Mouse (Mus musculus) left cerebral cortex, postnatal 14 days (tissue): ENCODE data around the gene Iqsec1. TPM values are rescaled to one million over a fixed set of nuclear protein-coding genes. Genes with fewer than 3 reads are reported as not detected.

ENCODE experiments used
- DNase-seq, 2 experiments: peaks; one replicate each; pipeline ENCODE4 v3.0.0; 2021 to 2022; ENCODE audit warnings: low spot score in 2 of 2, mixed read lengths in 1 of 2
- intact Hi-C: fragments of 180-260 bp; cut with DNase I; formaldehyde crosslinking; loops from one replicate; pipeline ENCODE4 v1.15.1; 2025
- long read RNA-seq, 2 experiments: library from polyadenylated mRNA; stranded (forward); transcript quantifications; one replicate each; pipeline ENCODE4 v2.0.0; 2021
- total RNA-seq, 2 experiments: library from RNA; stranded (reverse); gene quantifications; 2 replicates each; pipeline ENCODE4 v1.2.3; 2021

The Iqsec1 gene
- 100 to 1,000 TPM; 246 to 274 TPM for total RNA-seq
- long read RNA-seq, experiment 1, transcript Iqsec1-210 (16 exons, 3,500 nt) = minor isoform, 8 of 55 reads
- long read RNA-seq, experiment 1, transcript Iqsec1-208 (1 exons, 2,691 nt) = major isoform, 22 of 55 reads
- long read RNA-seq, experiment 1, partial matches to known transcripts = 13 of 55 reads
- long read RNA-seq, experiment 1, other reads (novel, unspliced or antisense) = 12 of 55 reads
- long read RNA-seq, experiment 2, transcript Iqsec1-210 (16 exons, 3,500 nt) = minor isoform, 5 of 68 reads
- long read RNA-seq, experiment 2, transcript Iqsec1-208 (1 exons, 2,691 nt) = major isoform, 28 of 68 reads
- long read RNA-seq, experiment 2, partial matches to known transcripts = 15 of 68 reads
- long read RNA-seq, experiment 2, other reads (novel, unspliced or antisense) = 20 of 68 reads

DNA sequence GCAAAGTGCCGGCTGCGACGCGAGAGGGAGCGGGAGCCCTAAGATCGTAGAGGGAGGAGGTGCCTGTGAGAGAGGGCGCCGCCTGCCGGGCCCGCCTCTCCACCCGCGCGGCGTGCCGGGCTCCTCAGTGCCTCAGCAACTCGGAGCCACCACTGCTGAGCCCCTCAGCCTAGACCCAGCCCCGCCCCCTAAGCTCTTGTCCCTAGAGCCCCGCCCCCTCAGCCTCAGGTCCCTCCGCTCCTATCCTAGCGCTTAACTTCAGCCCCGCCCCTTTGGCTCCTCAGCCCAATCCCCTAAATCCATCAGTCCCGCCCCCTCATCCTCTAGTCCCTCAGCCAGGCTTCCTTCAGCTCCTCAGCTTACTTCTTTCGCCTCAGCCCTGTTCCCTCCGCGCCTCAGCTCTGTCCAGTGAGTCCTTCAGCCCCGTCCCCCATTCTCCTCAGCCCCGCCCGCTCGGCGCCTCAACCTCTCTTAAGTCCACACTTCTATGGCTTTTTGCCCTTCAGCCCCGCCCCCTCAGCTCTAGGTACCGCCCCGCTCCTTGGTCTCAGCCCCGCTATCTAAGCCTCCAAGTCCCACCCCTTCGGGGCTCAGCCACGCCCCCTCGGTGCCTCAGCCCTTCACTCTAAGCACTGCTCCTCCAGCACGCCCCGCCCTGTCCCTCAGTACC is at the start of gene Iqsec1:
Iqsec1 (minus strand) TSS at position 38 of the 670 bp plus-strand sequence.
- DNase-seq = peak; percentile 83 to 93
- intact Hi-C loops = loop anchor here (5.0 kb wide), 2 partner anchors 106 to 171 kb away; no protein-coding TSS in a partner anchor

DNA sequence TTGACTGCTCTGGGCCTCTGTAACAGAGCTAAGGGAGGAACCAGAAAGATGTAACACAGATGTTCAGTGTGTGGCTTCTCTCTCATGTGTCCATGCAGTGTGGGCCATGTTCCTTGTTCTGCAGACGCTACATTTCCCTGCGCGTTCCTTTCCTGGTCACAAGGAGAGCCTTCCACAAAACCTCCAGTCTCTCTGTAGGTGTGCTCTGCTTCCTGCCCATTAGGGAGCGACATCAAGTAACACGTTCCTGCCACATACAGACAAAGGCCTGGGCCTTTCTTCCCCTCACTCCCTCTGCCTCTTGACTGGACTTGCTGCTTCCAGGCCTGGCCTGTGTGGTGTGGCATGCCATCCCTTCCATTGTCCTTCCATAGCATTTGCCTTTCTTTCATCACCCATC is 39.8 kb upstream of the Iqsec1 start:
- intact Hi-C loops = no loop called here
- DNase-seq = no peak

DNA sequence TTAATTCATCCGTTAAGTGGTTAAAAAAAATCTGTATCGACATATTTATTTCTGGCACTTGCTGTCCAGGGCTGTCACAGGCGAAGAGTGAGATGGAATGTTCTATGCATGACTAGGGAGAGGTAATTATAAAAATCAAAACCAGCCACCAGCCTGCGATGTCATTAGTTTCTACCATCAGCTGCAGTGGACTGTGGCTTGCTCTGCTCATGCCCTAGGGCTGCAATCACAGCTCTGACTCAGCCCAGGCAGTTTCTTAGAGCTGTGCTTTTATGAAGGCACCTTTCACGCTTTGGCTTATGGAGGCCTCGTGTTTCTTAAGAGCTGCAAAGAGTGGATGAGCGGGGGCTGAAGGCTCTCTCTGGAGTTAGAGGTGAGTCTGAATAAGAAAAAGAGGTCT is 32.3 kb upstream of the Iqsec1 start:
- intact Hi-C loops = no loop called here
- DNase-seq = no peak

- intact Hi-C loops = no loop called here
These were observed 28.2 kb upstream of the Iqsec1 start for GRCm38 (mm10) chr6:91016600-91017230.

DNA sequence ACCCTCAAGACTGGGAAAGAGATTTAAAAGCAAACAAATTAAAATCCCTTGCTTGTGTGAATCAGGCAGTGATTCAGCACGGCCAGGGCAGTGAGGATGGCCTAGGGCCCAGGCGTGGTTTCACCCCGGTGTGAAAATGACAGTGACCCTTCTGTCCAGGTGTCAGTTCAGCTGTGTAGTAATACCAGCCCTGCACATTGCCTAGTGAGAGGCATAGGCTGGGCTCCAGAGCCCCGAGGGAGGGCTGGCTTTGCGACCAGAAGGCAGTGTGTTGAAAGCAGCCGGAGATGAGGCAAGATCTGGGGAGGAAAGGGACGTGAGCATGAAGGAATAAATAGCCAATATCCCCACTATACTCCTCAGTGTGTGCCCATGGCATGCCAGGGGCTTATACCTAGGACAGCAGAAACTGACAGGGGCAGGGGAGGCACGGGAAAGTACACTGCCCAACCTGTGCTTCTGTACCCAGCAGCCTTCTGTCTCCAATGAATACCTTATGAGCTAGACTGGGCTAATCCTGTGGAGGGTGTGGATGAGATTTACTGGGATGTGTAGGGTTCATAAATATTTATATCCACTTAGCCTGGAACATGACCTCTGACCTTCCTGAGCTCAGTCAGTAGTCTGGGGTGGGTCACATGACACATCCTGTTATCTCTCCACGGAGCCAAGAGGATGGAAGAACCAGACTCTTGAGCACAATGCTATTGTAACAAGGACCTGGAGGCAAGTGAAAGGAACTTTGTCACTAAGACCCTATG is 25.9 kb upstream of the Iqsec1 start:
- intact Hi-C loops = no loop called here
- no peak for DNase-seq

More at GRCm38 (mm10) chr6:91016600-91017230, 28.2 kb upstream of the Iqsec1 start:
- DNase-seq = no peak

DNA sequence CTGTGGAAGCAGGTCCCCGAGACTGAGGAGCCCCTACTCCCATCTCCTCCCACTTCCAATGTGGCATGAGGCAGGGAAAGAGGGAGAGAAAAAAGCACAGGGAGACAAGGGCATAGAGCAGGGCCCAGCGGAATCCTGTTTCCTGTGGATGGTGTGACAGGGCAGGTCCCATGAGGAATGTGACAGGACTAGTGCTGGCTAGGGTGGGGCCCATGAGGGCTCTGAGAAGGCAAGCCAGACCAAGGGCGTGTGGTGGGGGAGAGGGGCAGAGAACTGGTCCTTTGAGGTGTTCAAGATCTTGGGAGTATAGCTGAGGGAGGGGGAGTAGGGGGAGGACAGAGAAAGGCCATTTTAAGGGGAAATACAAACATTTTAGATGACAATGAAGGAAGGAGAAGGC is 24.0 kb upstream of the Iqsec1 start:
- no peak for DNase-seq
- intact Hi-C loops = no loop called here

DNA sequence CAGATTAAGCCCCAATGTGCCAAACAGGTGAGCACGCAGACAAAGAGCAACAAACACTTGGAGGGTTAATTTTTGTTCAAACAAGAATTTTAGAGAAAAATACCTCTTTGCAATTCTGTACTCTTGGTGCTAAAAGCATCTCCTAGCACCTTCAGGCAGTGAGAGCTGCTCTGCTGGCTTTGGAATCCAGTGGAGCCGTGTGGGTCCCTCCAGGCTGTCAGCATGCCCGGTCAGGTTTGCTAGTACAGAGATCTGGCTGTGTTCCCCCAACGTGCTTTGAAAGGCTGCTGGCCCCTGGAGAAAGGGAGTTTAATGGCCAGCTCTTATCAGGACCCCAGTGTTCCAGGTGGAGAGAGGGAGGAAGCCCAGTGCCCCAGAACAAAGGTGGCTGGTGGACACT is 23.1 kb upstream of the Iqsec1 start:
- DNase-seq = no peak
- intact Hi-C loops = no loop called here

- no peak for DNase-seq
- intact Hi-C loops = no loop called here
These were observed 19.9 kb upstream of the Iqsec1 start for GRCm38 (mm10) chr6:91008284-91008830.

DNA sequence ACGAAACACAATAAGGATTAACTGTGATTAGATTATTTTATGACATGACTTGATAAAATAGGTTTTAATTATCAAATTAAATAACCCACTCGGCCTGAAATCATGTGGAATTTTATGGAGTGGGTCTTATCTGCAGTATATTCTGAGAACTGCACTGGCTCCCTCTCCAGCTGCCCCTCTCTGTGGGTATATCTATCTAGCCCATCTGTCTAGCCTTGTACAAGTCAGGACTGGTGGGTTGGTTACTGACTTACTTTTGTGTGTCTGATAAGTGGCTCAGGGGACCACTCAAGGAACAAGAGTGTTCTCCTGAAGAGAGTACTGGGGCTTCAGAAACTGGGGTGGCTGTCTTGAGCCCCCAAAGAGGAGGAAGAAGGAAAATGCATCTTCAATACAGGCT is 18.7 kb upstream of the Iqsec1 start:
- intact Hi-C loops = no loop called here
- DNase-seq = no peak

DNA sequence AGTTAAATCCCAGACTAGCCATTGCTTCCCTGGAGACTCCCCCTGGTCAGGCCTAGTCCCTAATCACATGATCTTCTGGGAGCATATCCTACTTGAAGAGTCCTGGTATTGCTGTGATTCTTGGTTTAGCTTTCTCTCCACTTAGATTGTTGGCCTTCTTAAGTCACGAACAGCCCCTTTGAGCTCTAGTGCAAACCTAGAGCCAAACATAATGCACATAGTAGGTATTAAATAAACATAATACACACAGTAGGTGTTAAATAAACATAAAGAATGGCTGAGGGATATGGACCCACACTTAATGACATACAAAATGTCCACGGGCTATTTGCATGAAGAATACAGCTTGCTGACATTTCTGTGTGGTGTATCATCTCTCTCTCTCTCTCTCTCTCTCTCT is 15.7 kb upstream of the Iqsec1 start:
- no peak for DNase-seq
- intact Hi-C loops = no loop called here

DNA sequence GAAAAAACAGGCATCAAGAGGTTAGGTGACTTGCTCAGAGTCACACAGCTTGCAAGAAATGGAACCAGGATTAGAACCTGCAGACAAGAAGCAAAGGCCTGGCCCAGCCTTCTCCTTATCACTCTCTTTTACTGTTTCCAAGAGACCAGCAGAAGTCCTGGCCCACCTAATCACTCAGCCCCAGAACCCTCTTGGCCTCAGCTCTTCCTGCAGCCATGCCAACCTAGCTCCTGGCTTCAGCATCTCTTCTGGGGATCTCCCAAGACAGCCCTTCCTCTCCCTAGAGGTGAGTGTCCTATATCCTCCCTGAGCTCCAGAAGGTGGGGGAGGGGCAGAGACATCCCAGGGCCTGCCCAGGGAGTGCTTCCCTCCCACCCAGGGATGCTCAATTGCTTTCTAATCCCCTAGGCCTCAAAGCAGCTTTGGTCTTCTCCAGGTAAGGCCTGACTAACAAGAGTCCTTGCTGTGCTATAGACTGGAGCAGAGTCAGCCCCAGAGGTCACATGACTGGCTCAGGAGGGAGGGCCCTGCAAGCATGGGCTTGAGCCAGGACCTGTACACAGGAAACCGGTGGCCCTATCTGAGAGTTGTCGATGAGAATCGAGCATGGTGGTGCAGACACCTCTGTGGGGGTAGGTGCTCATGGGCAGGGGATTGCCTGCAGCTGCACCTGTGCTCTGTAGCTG is 15.0 kb upstream of the Iqsec1 start:
- no peak for DNase-seq
- intact Hi-C loops = no loop called here

- no peak for DNase-seq
- intact Hi-C loops = no loop called here
These were observed 13.1 kb upstream of the Iqsec1 start for GRCm38 (mm10) chr6:91001566-91001965.

GRCm38 (mm10) chr6:91000819-91001525 is 12.5 kb upstream of the Iqsec1 start:
- intact Hi-C loops = no loop called here

DNA sequence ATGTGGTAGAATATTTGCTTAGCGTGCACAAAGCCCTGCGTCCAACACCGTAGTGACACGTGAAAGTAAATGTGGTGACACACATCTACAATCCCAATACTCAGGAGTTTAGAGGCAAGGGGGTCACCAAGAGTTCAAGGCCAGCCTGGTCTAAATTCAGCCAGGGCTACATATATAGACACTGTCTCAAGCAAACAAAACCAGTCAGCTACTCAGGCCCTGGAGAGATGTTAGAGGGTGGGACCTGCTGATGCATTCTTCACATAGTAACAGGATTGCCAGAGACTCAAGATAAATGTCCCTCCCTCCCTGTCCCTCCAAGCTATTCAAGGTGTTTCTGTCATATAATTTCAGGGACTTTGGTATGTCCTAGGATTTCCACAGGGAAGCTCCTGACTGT is 10.7 kb upstream of the Iqsec1 start:
- intact Hi-C loops = no loop called here
- DNase-seq = no peak

More at GRCm38 (mm10) chr6:91000819-91001525, 12.5 kb upstream of the Iqsec1 start:
- DNase-seq = peak; percentile 62 to 76

DNA sequence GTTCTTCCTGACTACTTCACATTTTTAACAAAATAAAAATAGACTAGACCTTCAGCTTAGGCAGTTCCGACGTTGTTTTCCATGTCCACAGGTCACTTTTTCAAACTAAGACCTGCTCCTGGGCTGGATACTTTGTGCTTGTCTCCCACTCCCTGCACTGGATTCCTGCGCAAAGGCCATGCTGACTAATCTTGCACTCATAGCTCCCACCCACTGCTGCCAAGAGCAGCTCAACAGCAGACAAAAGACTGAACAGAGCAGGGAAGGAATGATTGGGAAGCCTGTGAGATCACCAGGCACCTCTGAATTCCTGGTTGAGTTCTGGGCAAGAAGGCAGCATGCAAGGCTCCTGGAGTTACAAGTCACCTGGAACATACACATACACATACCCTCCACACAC is 8.5 kb upstream of the Iqsec1 start:
- DNase-seq = no peak
- intact Hi-C loops = no loop called here

GRCm38 (mm10) chr6:90996181-90996580 is 7.7 kb upstream of the Iqsec1 start:
- intact Hi-C loops = no loop called here
- DNase-seq = no peak

- no peak for DNase-seq
- intact Hi-C loops = loop anchor here (5.0 kb wide), 2 partner anchors 106 to 171 kb away; no protein-coding TSS in a partner anchor
These were observed 223 bp downstream of the Iqsec1 start for GRCm38 (mm10) chr6:90988299-90988625.
